Mouse (Mus musculus) myocyte (in vitro differentiated cells): ENCODE results near the gene 2700081O15Rik.

Experiments
- CEBPB ChIP-seq: IDR thresholded peaks from 2 replicates; pipeline ENCODE4 v1.6.1; 2011; ENCODE audit warnings: mild to moderate bottlenecking, moderate library complexity; ENCODE audit not compliant: poor library complexity, insufficient read depth, severe bottlenecking
- E2F4 ChIP-seq: IDR thresholded peaks from one replicate; pipeline ENCODE4 v1.6.1; 2011; ENCODE audit warnings: mild to moderate bottlenecking, control low read depth, moderate library complexity; ENCODE audit not compliant: insufficient read depth
- MAX ChIP-seq: IDR thresholded peaks from one replicate; pipeline ENCODE4 v1.6.1; 2011; ENCODE audit warnings: low read depth, mild to moderate bottlenecking, control low read depth
- MYOD1 ChIP-seq, 3 experiments: IDR thresholded peaks; one replicate each; pipeline ENCODE4 v1.6.1; 2011; ENCODE audit warnings: control low read depth in 2 of 3, low read depth in 2 of 3, mild to moderate bottlenecking in 2 of 3, moderate library complexity in 1 of 3; ENCODE audit not compliant: insufficient read length in 2 of 3, control insufficient read depth in 1 of 3
- MYOG ChIP-seq, 3 experiments: IDR thresholded peaks; one replicate each; pipeline ENCODE4 v1.6.1; 2011; ENCODE audit warnings: control low read depth in 2 of 3, low read depth in 2 of 3, mild to moderate bottlenecking in 2 of 3; ENCODE audit not compliant: insufficient read length in 2 of 3, control insufficient read depth in 1 of 3, insufficient read depth in 1 of 3
- POLR2A ChIP-seq: IDR thresholded peaks from one replicate; pipeline ENCODE4 v1.6.1; 2011; ENCODE audit warnings: low read depth, mild to moderate bottlenecking, control low read depth, moderate library complexity; ENCODE audit not compliant: insufficient read length
- POLR2AphosphoS2 ChIP-seq: IDR thresholded peaks from one replicate; pipeline ENCODE4 v1.6.1; 2011; ENCODE audit warnings: low read depth, control low read depth; ENCODE audit not compliant: insufficient read length
- REST ChIP-seq: IDR thresholded peaks from one replicate; pipeline ENCODE4 v1.6.1; 2011; ENCODE audit warnings: mild to moderate bottlenecking, control low read depth, moderate library complexity; ENCODE audit not compliant: insufficient read depth, insufficient read length
- SRF ChIP-seq: IDR thresholded peaks from one replicate; pipeline ENCODE4 v1.6.1; 2011; ENCODE audit warnings: low read depth; ENCODE audit not compliant: control insufficient read depth, insufficient read length
- TCF12 ChIP-seq: IDR thresholded peaks from one replicate; pipeline ENCODE4 v1.6.1; 2011; ENCODE audit warnings: mild to moderate bottlenecking, control low read depth; ENCODE audit not compliant: poor library complexity, insufficient read depth, severe bottlenecking
- TCF3 ChIP-seq: IDR thresholded peaks from one replicate; pipeline ENCODE4 v1.6.1; 2011; ENCODE audit warnings: low read depth, control low read depth; ENCODE audit not compliant: insufficient read length
- USF1 ChIP-seq: IDR thresholded peaks from one replicate; pipeline ENCODE4 v1.6.1; 2011; ENCODE audit warnings: low read depth, mild to moderate bottlenecking, control low read depth, moderate library complexity

DNA sequence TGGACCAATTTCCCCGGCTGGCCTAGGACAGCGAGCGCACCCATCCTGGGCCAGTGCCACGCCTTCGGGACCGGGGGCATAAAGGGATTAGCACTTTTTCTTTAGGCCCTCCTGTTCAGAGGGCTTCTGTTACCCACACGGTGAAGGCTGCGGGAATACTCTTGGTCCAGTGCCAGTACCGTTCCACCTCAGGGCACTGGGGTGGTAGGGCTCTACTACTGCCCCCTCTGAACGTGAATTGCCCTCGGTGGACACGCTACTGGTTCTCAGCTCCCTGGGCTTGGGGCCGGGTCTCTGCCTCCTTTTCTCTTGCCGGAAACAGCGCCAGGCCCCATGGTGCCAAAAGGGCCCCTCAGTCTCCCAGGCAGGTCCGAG is 6.2 kb downstream of the 2700081O15Rik start:
- TF ChIP-seq E2F4: no peak
- TF ChIP-seq POLR2A: no peak
- TF ChIP-seq CEBPB: no peak
- TF ChIP-seq USF1: no peak
- TF ChIP-seq TCF12: no peak
- TF ChIP-seq POLR2AphosphoS2: peak; percentile 75
- no peak for TF ChIP-seq MAX
- no peak for TF ChIP-seq REST
- TF ChIP-seq MYOD1 (IDR thresholded peaks at IDR 0.05; ENCODE audit: control insufficient read depth in 1 of 3, insufficient read length in 2 of 3, low read depth in 2 of 3): no peak
- no peak for TF ChIP-seq MYOG (IDR thresholded peaks at IDR 0.05; ENCODE audit: control insufficient read depth in 1 of 3, insufficient read depth in 1 of 3, insufficient read length in 2 of 3, low read depth in 2 of 3)
- no peak for TF ChIP-seq SRF
- TF ChIP-seq TCF3: no peak
